Mouse (Mus musculus) urinary bladder, postnatal 10 days (tissue): ENCODE data around the gene Tns1.

Experiments
- DNase-seq: peaks from one replicate; pipeline ENCODE4 v3.0.0; 2022; ENCODE audit warnings: low spot score

The Tns1 gene

GRCm38 (mm10) chr1:73932421-73933145, 191.7 kb downstream of the Tns1 start:
- no peak for DNase-seq

DNA sequence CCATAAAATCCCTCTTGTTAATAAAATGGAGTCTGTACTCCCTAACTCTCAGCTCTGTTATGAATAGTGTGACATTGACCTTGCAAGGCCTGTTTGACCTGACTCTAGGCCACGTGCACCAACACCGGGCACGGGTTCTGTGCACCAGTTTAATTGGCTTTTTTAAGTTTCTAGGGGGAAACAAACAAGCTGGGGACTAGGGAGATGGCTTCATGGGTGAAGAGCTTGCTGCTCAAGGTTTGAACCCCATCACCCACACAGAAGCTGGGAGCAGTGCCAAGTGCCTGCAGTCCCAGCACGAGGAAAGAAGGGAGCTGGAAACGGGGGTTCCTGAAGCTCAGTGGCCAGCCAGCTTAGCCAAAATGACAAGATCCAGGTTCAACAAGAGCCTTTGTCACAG, 192.4 kb downstream of the Tns1 start:
- DNase-seq: no peak

DNA sequence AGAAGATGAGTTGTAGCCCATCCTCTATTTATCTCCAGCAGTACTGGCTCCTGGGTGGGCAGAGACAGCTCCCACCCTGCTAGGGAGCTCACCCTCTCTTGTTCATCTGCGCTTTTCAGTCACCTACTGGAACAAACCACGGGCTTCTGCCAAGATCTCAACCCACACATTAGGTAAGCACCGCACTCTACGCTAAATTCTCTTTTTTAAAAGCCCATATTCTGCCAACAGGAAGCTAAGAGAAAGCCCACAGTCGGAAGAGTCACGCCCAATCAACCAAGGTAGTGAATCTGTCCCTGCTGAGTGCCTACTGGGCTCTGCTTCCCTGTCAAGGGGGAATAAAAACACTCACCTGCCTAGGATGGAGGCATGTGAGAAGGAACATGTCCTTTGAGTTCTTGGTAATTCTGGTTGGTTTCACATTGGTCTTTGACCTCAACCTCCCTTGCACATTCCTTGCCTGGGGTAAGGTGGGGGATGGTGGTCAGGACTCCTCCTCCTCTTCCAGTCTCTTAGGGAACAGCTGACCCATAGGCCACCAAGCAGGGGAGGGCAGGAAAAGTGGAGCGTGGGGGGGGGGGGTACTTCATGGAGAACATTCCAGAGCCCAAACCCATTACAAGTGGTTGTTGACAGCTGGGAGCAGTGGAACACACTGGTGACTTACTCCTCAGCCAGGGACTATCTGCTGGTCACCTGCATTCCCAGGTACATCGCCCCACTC, 193.7 kb downstream of the Tns1 start:
- no peak for DNase-seq

DNA sequence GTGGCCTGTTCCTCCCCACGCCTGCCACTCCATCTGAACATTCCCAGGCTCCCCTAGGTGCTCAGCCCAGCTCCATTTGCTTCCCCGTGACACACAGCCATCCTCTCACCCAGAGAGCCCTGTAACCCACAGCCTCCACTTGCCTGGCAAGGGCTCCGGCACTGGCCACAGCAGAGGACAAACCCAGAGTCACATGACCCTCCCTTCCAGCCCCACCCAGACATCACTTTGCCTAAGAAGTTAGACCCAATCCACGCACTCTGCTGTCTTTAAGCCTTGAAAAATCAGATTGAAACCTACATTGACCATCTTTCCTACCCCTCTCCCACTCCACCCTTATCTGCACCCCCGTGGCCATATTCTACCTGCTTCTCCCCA, 194.3 kb downstream of the Tns1 start:
- no peak for DNase-seq

GRCm38 (mm10) chr1:73929211-73929951, 194.9 kb downstream of the Tns1 start:
- no peak for DNase-seq

GRCm38 (mm10) chr1:73928385-73928784, 195.9 kb downstream of the Tns1 start:
- DNase-seq: no peak

DNA sequence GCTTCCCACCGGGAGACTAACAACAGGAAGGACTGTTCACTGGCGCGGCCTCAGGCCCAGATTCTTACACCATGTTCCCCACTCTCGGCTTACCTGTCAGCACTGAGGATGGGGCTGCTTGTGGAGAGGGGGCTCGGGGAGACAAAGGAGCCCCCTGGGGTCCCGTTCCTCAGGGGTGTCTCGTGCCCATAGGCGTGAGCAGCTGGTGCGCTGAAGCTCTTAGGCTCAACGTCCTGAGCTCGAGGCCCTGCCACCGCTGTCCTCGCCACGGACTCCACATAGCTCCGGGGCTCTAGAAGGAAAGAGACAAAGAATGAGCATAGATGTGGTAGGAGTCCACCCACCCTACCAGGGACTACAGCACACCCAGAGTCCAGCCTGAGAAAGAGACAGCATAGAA, 196.4 kb downstream of the Tns1 start:
- no peak for DNase-seq

DNA sequence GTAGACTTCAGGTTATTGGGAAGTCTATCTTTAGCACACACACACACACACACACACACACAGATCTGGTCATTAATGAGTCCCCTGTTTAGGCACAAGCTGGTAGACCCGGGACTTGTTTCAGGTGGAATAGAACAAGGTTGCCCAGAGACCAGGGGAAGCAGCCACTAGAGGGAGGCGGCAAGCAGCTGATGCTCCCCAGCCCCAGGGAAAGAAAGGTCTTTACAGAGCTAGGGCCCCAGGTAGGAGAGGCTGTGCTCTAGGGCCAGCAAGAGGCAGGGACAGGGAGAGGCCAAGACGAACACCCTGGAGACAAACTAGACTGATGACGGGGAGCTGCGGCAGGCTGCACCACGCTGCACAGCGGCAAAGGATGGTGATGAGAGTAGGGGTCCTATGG, 198.0 kb downstream of the Tns1 start:
- no peak for DNase-seq

- DNase-seq: no peak
Measured at GRCm38 (mm10) chr1:73924871-73925610, 199.2 kb downstream of the Tns1 start.

DNA sequence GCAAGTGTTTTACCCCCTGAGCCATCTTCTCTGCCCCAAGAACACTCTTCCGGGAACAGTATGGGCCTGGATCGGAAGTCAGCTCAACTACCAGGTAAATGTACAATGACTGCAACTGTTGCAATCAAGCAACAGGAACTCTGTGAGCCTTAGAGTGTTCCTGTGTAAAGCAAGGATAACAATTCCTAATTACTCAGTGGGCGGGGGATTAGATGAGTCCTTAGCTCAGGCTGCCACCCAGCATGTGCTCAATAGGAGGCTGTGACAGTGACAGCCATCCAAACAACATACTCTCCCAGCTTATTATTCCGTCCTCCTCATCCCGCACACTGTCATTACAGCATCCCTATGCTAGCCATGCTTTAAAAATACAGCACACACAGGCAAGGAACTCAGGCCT, 200.0 kb downstream of the Tns1 start:
- DNase-seq: no peak

DNA sequence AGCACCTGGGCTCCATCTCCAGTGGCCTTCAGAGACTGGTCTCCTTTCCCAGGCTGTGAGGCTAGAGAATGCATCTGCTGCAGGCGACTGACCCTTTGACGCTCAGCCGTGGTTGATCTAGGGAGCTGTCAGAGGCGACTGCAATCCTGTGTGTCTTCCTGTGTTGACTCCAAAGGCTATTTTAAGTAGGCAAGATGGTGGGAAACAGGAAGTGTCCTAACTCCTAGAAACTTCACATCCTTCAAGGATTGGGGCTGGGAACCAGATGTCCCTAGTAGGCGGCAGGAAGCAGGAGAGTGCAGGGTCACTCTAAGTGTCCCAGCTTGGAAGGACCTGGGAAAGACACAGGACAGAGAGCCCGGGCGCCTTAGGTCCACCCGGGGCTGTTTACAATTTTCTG, 201.1 kb downstream of the Tns1 start:
- no peak for DNase-seq

GRCm38 (mm10) chr1:73920701-73921100, 203.5 kb downstream of the Tns1 start:
- no peak for DNase-seq

GRCm38 (mm10) chr1:73919909-73920308, 204.3 kb downstream of the Tns1 start:
- no peak for DNase-seq

DNA sequence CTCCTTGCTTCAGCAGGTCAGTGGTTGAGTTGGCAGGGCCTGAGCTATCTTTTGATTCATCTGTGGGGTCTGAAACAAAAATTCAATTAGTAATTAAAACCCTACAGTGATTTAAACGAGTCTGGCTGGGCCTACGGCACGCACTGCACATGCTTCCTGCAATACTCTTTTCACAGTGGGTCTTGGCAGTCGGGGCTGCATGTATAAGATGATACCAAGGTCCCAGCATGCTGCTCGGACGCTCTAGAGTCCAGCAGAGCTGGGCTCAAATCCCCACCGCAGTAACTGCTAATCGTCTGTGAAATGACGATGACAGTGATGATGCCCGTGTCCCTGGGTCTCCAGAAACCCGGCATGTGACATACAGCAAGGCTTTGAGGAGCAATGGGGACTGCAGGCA, 206.2 kb downstream of the Tns1 start:
- peak; percentile 4 for DNase-seq

DNA sequence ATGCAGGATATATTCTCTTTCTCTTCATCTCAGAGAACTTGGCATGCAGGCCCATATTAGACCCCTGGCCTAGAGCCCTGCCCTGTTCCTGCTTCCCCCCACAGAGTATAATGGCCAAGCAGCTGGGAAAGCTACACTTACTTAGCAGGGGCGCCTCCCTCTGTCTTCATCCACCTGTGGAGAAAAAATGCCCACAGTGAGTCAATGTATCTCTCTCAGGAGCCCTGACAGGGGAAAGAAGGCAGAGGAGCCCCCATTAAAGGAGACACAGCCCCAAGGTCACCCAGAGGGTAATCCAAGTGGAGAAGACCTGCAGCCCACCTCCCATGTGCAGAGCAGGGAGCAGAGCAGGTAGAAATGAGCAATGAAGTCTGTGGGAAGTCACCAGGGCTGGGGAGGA, 208.0 kb downstream of the Tns1 start:
- peak; percentile 7 for DNase-seq

GRCm38 (mm10) chr1:73915218-73916070, 208.8 kb downstream of the Tns1 start:
- DNase-seq: peak; percentile 7

- DNase-seq: peak; percentile 9
Measured at GRCm38 (mm10) chr1:73914076-73914475, 210.2 kb downstream of the Tns1 start.

DNA sequence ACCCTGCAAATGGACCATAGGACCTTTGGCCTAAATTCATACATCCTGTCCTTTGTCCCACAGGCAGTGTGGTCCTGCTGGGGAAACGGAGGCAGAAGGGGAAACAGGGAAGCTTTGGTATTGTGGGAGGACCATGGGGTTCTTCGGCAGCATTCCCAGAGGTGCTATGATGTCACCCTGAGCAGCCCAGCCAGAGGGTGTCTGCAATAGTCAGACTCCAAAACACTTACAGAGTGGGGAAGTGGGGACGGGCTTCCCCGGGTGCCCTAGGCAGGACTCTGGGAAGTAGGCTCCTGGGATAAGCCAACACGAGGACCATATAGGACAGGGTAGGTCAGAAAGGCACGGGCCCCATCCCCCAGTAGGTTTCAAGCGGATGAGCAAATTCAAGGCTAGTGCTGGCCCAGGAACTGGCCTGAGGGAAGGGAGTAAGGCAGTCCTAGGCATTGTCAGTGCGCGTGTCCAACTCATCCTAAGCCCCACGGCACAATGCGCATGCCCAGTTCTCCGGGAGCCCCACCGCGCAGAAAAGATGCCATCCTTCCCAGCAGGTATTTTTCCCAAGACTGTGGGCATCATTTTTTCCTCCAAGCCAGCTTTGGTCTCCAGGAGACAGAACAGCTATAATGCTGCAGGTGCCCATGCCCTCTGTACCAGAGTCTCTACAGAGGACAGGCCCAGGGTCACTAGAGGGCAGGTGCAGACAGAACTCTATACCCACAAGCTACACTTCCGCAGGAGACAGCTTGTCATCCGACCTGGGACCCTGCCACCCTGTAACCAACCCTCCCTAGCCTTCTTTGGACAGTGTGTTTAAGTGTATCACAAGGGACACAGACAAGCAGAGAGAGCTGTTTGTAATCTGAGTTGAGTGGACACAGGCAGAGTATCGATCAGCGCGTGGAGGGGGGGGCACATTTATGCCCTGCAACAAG, 210.9 kb downstream of the Tns1 start:
- DNase-seq: peak; percentile 6

DNA sequence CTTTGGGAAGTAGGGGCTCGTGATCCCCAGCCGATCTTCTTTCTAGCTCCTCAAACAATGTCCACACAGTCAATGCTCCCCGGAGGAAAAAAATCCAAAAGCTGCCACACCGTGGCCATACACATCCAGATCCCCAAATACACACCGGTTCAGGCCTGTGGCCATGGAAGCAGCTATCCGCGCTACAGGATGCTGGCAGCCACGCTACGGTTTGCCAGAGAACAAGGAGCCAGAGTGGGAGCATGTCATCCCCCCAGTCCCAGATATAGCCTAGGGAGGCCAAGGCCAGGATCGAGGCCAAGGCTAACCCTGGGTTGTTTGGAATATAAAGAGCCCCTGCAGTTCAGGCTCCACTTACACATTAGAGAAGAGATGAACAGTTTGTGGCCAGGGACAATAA, 211.8 kb downstream of the Tns1 start:
- peak; percentile 7 for DNase-seq

DNA sequence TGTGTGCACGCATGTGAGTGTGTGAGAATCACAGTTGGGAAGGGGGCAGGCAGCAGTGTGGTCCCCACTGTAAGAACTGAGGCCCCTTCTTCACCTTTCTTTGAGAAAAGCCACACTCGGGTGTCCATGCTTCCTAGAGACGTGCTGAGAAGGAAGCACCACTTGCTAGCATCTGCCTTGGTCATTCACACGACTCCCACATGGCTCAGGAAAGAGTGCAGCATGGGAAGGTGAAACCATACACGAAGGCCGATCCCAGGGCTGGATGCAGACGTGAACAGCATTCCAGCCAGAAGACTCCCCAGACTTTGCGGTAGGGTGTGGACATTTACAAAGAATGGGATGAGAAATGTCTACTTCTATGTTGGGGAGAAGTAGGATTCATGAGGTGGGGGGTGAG, 212.3 kb downstream of the Tns1 start:
- DNase-seq: peak; percentile 5
